21 mouse cellular contexts compared by ENCODE assay signal in genomic region chr7:114060445-114060844, GRCm38 (mm10). TPM values are rescaled to one million over a fixed set of nuclear protein-coding genes. Genes with fewer than 3 reads are reported as not detected.
DNase-seq lines count a peak whose midpoint lies in the region; ATAC-seq and TF ChIP-seq lines count a peak whose summit lies in the region.
"Had no signal": no experiment of that assay in that cellular context is flagged by ENCODE, and none has a peak within 500 bp of the region (broad histone marks: within the 10 kb centered on the region; RNA-seq: fewer than 3 reads in every experiment).

No protein-coding gene starts in this region.

- no peak overlapping the region; the same call in 1 of the 2 replicates for H3K27ac ChIP-seq in layer of hippocampus, adult 2 months
- no peak overlapping the region for H3K27ac ChIP-seq in limb, embryonic 10.5 days
- H3K27ac ChIP-seq: embryonic facial prominence, embryonic 15.5 days; gastrocnemius, adult 2 months; hindbrain, embryonic 10.5 days; hindbrain, embryonic 14.5 days had no signal

- peaks cover 9% of the 10 kb centered on the region; the same call in 1 of the 2 replicates for H3K36me3 ChIP-seq in E14TG2a.4 (ENCODE audit: insufficient read depth, low read length)
- H3K36me3 ChIP-seq in limb, embryonic 10.5 days: peaks cover 4% of the 10 kb centered on the region; the same call in 1 of the 2 replicates
- H3K36me3 ChIP-seq: embryonic facial prominence, embryonic 15.5 days; G1E had no signal

- no peak overlapping the region for H3K4me3 ChIP-seq in layer of hippocampus, adult 2 months
- H3K4me3 ChIP-seq in E14TG2a.4 (replicated peaks; ENCODE audit: low read length): no peak overlapping the region
- H3K4me3 ChIP-seq in limb, embryonic 10.5 days: no peak overlapping the region
- H3K4me3 ChIP-seq: embryonic facial prominence, embryonic 15.5 days; gastrocnemius, adult 2 months; heart, embryonic 12.5 days; hindbrain, embryonic 10.5 days had no signal

- DNase-seq in layer of hippocampus, adult 2 months (ENCODE audit: low spot score in 2 of 2): no peak
- DNase-seq in layer of hippocampus, postnatal 10 days (ENCODE audit: low spot score in 2 of 2): no peak
- DNase-seq in Patski (ENCODE audit: low read depth, low spot score): no peak
- DNase-seq in lung, postnatal 36 days: no peak
- DNase-seq in limb, embryonic 10.5 days (ENCODE audit: low spot score): no peak
- DNase-seq: adrenal gland, adult 2 months; adrenal gland, postnatal 25 days; B cell, adult 2 months; cerebellum, adult 2 months; cerebellum, postnatal 10 days; embryo, embryonic 11 days; gastrocnemius, adult 2 months; gastrocnemius, postnatal 25 days had no signal

- ATAC-seq in Patski: no peak
- ATAC-seq: CD4-positive, CD25-positive, alpha-beta regulatory T cell, adult 4 months; intestine, embryonic 16.5 days had no signal

- 95% methylated on average over 6 of the region's 6 CpGs for WGBS in limb, embryonic 10.5 days

- CTCF ChIA-PET in Patski (lab: Charles Lee): interaction anchor here (1.3 kb wide), 1 partner anchor 24 kb away, joined by 3 read pairs; no protein-coding TSS in a partner anchor

- TF ChIP-seq CTCF in layer of hippocampus, adult 2 months (conservative IDR thresholded peaks at IDR 0.05): peak; percentile 47
- TF ChIP-seq CTCF in E14TG2a.4 (conservative IDR thresholded peaks at IDR 0.05; ENCODE audit: low read length) (0 out of 2 replicates have a peak, but pooled peaks have one; percentile 9), Patski (IDR thresholded peaks at IDR 0.05) (peak; percentile 53)

- H3K9me3 ChIP-seq in E14TG2a.4 (ENCODE audit: low read length): no peaks in the 10 kb centered on the region
- H3K9me3 ChIP-seq in limb, embryonic 10.5 days (replicated peaks): no peaks in the 10 kb centered on the region
- H3K9me3 ChIP-seq: embryonic facial prominence, embryonic 15.5 days; G1E; heart, embryonic 12.5 days; hindbrain, embryonic 10.5 days had no signal

- in situ Hi-C loops in Patski (cut with MboI; ENCODE audit: low pct_unique_long_range_greater_than_20kb): loop anchor here (10.0 kb wide), 1 partner anchor 54 kb away; the partner anchor contains the start of gene Rras2

- H3K27me3 ChIP-seq in E14TG2a.4 (ENCODE audit: insufficient read depth, low read length): no peaks in the 10 kb centered on the region
- no peaks in the 10 kb centered on the region for H3K27me3 ChIP-seq in Patski
- H3K27me3 ChIP-seq in limb, embryonic 10.5 days (ENCODE audit: low read depth, poor library complexity, severe bottlenecking): no peaks in the 10 kb centered on the region
- H3K27me3 ChIP-seq: embryonic facial prominence, embryonic 15.5 days; heart, embryonic 12.5 days had no signal

- POLR2A ChIA-PET in Patski (lab: Charles Lee): no interaction called here

- H3K4me1 ChIP-seq in E14TG2a.4 (replicated peaks; ENCODE audit: low read depth, low read length): peaks cover 27% of the 10 kb centered on the region
- peaks cover 17% of the 10 kb centered on the region for H3K4me1 ChIP-seq in limb, embryonic 10.5 days

RNA-seq across cellular contexts. Expression of gene Rras2, which starts 57.1 kb away (rescaled TPM):
- 10 to 100 TPM; 26.0 to 27.6 TPM for total RNA-seq in layer of hippocampus, adult 2 months (2021)
- total RNA-seq in layer of hippocampus, postnatal 10 days (2021): 10 to 100 TPM; 65.5 to 70.8 TPM
- 145 TPM for polyA plus RNA-seq in Patski (2021)
- 22.3 and 26.2 TPM in 2 replicates for polyA plus RNA-seq in limb, embryonic 10.5 days (2016; fragmentation: Nextera tagmentation; extraction: Ambion mirVana)
- polyA plus RNA-seq: G1E had no signal
